Mouse (Mus musculus): Measurements from ENCODE around the gene Rtbdn.

- TF ChIP-seq CTCF (IDR thresholded peaks at IDR 0.05; ENCODE audit: low read depth, low read length) (no peak), POLR2A (IDR thresholded peaks at IDR 0.05; ENCODE audit: extremely low read depth, insufficient read depth, low read length) (no peak)
Observed at GRCm38 (mm10) chr8:84917781-84918180, 29.0 kb upstream of the Rtbdn start.
